Comparison of ENCODE assay signal across 14 mouse cellular contexts in the genomic region with DNA sequence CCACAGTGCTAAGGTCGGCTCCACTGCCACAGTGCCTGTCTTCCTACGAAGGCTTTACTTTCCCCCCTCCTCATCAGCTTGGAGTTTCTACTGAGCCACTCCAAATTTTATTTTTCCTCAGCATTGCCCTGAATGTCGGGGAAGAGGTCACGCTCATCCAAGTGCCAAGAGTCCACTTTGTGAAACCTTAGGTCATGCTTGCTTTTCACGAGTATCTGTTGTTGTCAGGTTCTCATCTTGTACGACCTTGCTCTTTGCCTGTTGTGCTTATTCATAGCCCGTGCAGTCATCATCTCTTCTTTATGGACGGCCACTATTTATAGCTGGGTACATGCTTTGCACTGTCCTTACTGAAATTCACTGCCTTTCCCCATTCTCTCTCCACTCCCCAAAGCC. TPM values are rescaled to one million over a fixed set of nuclear protein-coding genes. Genes with fewer than 3 reads are reported as not detected.
DNase-seq lines count a peak whose midpoint lies in the region; ATAC-seq and TF ChIP-seq lines count a peak whose summit lies in the region.
"Had no signal": no experiment of that assay in that cellular context is flagged by ENCODE, and none has a peak within 500 bp of the region (broad histone marks: within the 10 kb centered on the region; RNA-seq: fewer than 3 reads in every experiment).

No protein-coding gene starts in this region.

- no peaks in the 10 kb centered on the region for H3K27me3 ChIP-seq in heart, embryonic 14.5 days (ENCODE audit: control insufficient read depth, insufficient read depth, low read length)
- H3K27me3 ChIP-seq in liver, adult 2 months (ENCODE audit: control insufficient read depth, insufficient read depth, low read length): no peaks in the 10 kb centered on the region
- H3K27me3 ChIP-seq in liver, embryonic 11.5 days (replicated peaks; ENCODE audit: control insufficient read depth, insufficient read depth, low read length): no peaks in the 10 kb centered on the region
- no peaks in the 10 kb centered on the region for H3K27me3 ChIP-seq in lung, postnatal 0 days (replicated peaks; ENCODE audit: insufficient read depth, low read length)
- H3K27me3 ChIP-seq: CH12.LX; forebrain, embryonic 13.5 days; hindbrain, embryonic 15.5 days; Patski had no signal

- 42% methylated on average over 8 of the region's 8 CpGs for WGBS in heart, embryonic 14.5 days
- WGBS in liver, adult 2 months: 35% methylated on average over 8 of the region's 8 CpGs
- 93% methylated on average over 8 of the region's 8 CpGs for WGBS in liver, embryonic 11.5 days
- WGBS in lung, postnatal 0 days: 71% methylated on average over 8 of the region's 8 CpGs

- H3K9me3 ChIP-seq in heart, embryonic 14.5 days (ENCODE audit: control insufficient read depth, low read length): no peaks in the 10 kb centered on the region
- H3K9me3 ChIP-seq in liver, embryonic 11.5 days (ENCODE audit: control insufficient read depth, low read length): no peaks in the 10 kb centered on the region
- no peaks in the 10 kb centered on the region for H3K9me3 ChIP-seq in lung, postnatal 0 days (ENCODE audit: low read length)
- H3K9me3 ChIP-seq: embryonic facial prominence, embryonic 10.5 days; forebrain, embryonic 13.5 days; hindbrain, embryonic 15.5 days had no signal

- H3K4me2 ChIP-seq in heart, embryonic 14.5 days (ENCODE audit: low read length): no peak overlapping the region; the same call in 1 of the 2 replicates
- no peak overlapping the region for H3K4me2 ChIP-seq in liver, embryonic 11.5 days
- no peak overlapping the region for H3K4me2 ChIP-seq in lung, postnatal 0 days (replicated peaks; ENCODE audit: low read depth, low read length)
- H3K4me2 ChIP-seq: forebrain, embryonic 13.5 days; hindbrain, embryonic 15.5 days had no signal

- no peak for ATAC-seq in heart, embryonic 14.5 days (ENCODE audit: insufficient number of reproducible peaks, insufficient read depth, low FRiP score, low read depth)
- no peak for ATAC-seq in liver, embryonic 11.5 days (replicated peaks; ENCODE audit: low FRiP score)
- no peak for ATAC-seq in lung, postnatal 0 days
- ATAC-seq: Patski had no signal

- H3K27ac ChIP-seq in gastrocnemius, adult 2 months: peak overlapping the region; percentile 78
- H3K27ac ChIP-seq in heart, embryonic 14.5 days (replicated peaks in 1 of 2; ENCODE audit: control insufficient read depth in 1 of 2, insufficient read depth in 1 of 2, low read depth in 2 of 2, low read length in 2 of 2): peak overlapping the region in 1 of 2 experiments; percentile 50; a peak in 3 of 4 replicates
- peak overlapping the region; percentile 65 for H3K27ac ChIP-seq in liver, adult 2 months (replicated peaks; ENCODE audit: insufficient read depth, low read depth, low read length)
- H3K27ac ChIP-seq in liver, embryonic 11.5 days (ENCODE audit: low read depth, low read length): no peak overlapping the region
- H3K27ac ChIP-seq in lung, postnatal 0 days (ENCODE audit: low read length): peak overlapping the region; percentile 3; the same call in 1 of the 2 replicates
- H3K27ac ChIP-seq: embryonic facial prominence, embryonic 10.5 days; forebrain, embryonic 13.5 days; hindbrain, embryonic 15.5 days had no signal

- no peaks in the 10 kb centered on the region; the same call in 1 of the 2 replicates for H3K79me2 ChIP-seq in liver, adult 2 months (ENCODE audit: control insufficient read depth, insufficient read depth, low read length)

- no peak for DNase-seq in gastrocnemius, adult 2 months
- DNase-seq in gastrocnemius, postnatal 10 days: no peak
- no peak for DNase-seq in heart, postnatal 14 days
- peak; percentile 82 for DNase-seq in liver, adult 2 months (ENCODE audit: extremely low read depth, low read depth, low spot score)
- DNase-seq in liver, embryonic 11.5 days (ENCODE audit: low spot score): no peak
- no peak for DNase-seq in lung, postnatal 0 days (ENCODE audit: low spot score)
- DNase-seq in lung, postnatal 25 days (ENCODE audit: low spot score): no peak

- TF ChIP-seq CTCF in gastrocnemius, adult 2 months (IDR thresholded peaks at IDR 0.05): no peak
- TF ChIP-seq CTCF in liver, adult 2 months (IDR thresholded peaks at IDR 0.05; ENCODE audit: low read depth, low read length): no peak
- no peak for TF ChIP-seq CTCF in lung, postnatal 0 days (IDR thresholded peaks at IDR 0.05)

- intact Hi-C loops in gastrocnemius, adult 2 months (cut with DNase I): loop anchor here (1.0 to 5.0 kb wide), 2 partner anchors 351 to 890 kb away; no protein-coding TSS in a partner anchor
- intact Hi-C loops in heart, postnatal 14 days (cut with DNase I): loop anchor here (2.0 to 5.0 kb wide), 2 partner anchors 350 to 890 kb away; no protein-coding TSS in a partner anchor

- no peak overlapping the region for H3K4me3 ChIP-seq in gastrocnemius, adult 2 months
- no peak overlapping the region for H3K4me3 ChIP-seq in heart, embryonic 14.5 days (ENCODE audit: control insufficient read depth in 1 of 2, insufficient read depth in 1 of 2, low read depth in 1 of 2, low read length in 2 of 2)
- no peak overlapping the region for H3K4me3 ChIP-seq in liver, adult 2 months (ENCODE audit: insufficient read depth, low read depth, low read length)
- no peak overlapping the region for H3K4me3 ChIP-seq in liver, embryonic 11.5 days (ENCODE audit: low read depth, low read length)
- H3K4me3 ChIP-seq in lung, postnatal 0 days (ENCODE audit: low read depth, low read length): no peak overlapping the region
- H3K4me3 ChIP-seq: embryonic facial prominence, embryonic 10.5 days; forebrain, embryonic 13.5 days; hindbrain, embryonic 15.5 days had no signal

- peaks cover 2 to 16% of the 10 kb centered on the region in 2 experiments for H3K4me1 ChIP-seq in heart, embryonic 14.5 days (ENCODE audit: control insufficient read depth in 2 of 2, insufficient read depth in 2 of 2, low read length in 2 of 2)
- peaks cover 8% of the 10 kb centered on the region for H3K4me1 ChIP-seq in liver, adult 2 months (ENCODE audit: control insufficient read depth, insufficient read depth, low read length)
- H3K4me1 ChIP-seq in liver, embryonic 11.5 days (replicated peaks; ENCODE audit: control insufficient read depth, insufficient read depth, low read length): no peaks in the 10 kb centered on the region
- no peaks in the 10 kb centered on the region for H3K4me1 ChIP-seq in lung, postnatal 0 days (ENCODE audit: insufficient read depth, low read depth, low read length)
- H3K4me1 ChIP-seq: embryonic facial prominence, embryonic 10.5 days; forebrain, embryonic 13.5 days; hindbrain, embryonic 15.5 days had no signal

- no peak for TF ChIP-seq EP300 in lung, postnatal 0 days (IDR thresholded peaks at IDR 0.05)

- 0 out of 2 replicates have a peak overlapping the region, but pooled peaks have one; percentile 7 for H3K9ac ChIP-seq in heart, embryonic 14.5 days (ENCODE audit: low read length)
- H3K9ac ChIP-seq in liver, adult 2 months (ENCODE audit: low read depth, low read length): no peak overlapping the region
- no peak overlapping the region for H3K9ac ChIP-seq in liver, embryonic 11.5 days (ENCODE audit: low read depth, low read length)
- H3K9ac ChIP-seq in lung, postnatal 0 days (replicated peaks; ENCODE audit: low read depth): no peak overlapping the region
- H3K9ac ChIP-seq: forebrain, embryonic 13.5 days; forebrain, postnatal 0 days; hindbrain, embryonic 15.5 days had no signal

- H3K36me3 ChIP-seq in heart, embryonic 14.5 days (ENCODE audit: control insufficient read depth, insufficient read depth, low read length): peaks cover 86% of the 10 kb centered on the region
- H3K36me3 ChIP-seq in liver, adult 2 months (ENCODE audit: control insufficient read depth, insufficient read depth, low read length): peaks cover 50% of the 10 kb centered on the region
- H3K36me3 ChIP-seq in liver, embryonic 11.5 days (ENCODE audit: control insufficient read depth, insufficient read depth, low read length): peaks cover 42% of the 10 kb centered on the region
- H3K36me3 ChIP-seq in lung, postnatal 0 days (ENCODE audit: insufficient read depth, low read length): no peaks in the 10 kb centered on the region; the same call in 1 of the 2 replicates

- no peak for TF ChIP-seq POLR2A in liver, adult 2 months (IDR thresholded peaks at IDR 0.05; ENCODE audit: extremely low read depth, insufficient read depth, low read length)

RNA-seq across cellular contexts. Expression of gene Nufip1, which starts 12.0 kb away (rescaled TPM):
- total RNA-seq in gastrocnemius, adult 2 months (2021): 1 to 10 TPM; 3.8 to 3.9 TPM
- total RNA-seq in gastrocnemius, postnatal 10 days (2021): 1 to 10 TPM; 4.5 to 4.8 TPM
- 7.4 and 8.1 TPM in 2 replicates for polyA plus RNA-seq in heart, embryonic 14.5 days (2014; fragmentation: Nextera tagmentation; extraction: Ambion mirVana)
- 1 to 10 TPM; 3.1 to 3.6 TPM for total RNA-seq in heart, postnatal 14 days (2021)
- total RNA-seq in liver, adult 2 months (2014; rRNA removed): 2.2 and 2.7 TPM in 2 replicates
- 1.9 and 2.0 TPM in 2 replicates for polyA plus RNA-seq in liver, adult 2 months (2012; rRNA removed)
- 17.3 and 18.5 TPM in 2 replicates for polyA plus RNA-seq in liver, embryonic 11.5 days (2014; fragmentation: Nextera tagmentation; extraction: Ambion mirVana)
- 6.1 and 6.5 TPM in 2 replicates for polyA plus RNA-seq in lung, postnatal 0 days (2015; fragmentation: Nextera tagmentation; extraction: Ambion mirVana)

RNA-seq across cellular contexts. Expression of gene Gpalpp1, which starts 12.1 kb away (rescaled TPM):
- total RNA-seq in gastrocnemius, adult 2 months (2021): 1 to 10 TPM; 5.8 to 7.4 TPM
- 1 to 10 TPM; 7.9 to 8.6 TPM for total RNA-seq in gastrocnemius, postnatal 10 days (2021)
- 11.0 and 12.3 TPM in 2 replicates for polyA plus RNA-seq in heart, embryonic 14.5 days (2014; fragmentation: Nextera tagmentation; extraction: Ambion mirVana)
- total RNA-seq in heart, postnatal 14 days (2021): 10 to 100 TPM; 11.7 to 12.2 TPM
- 7.0 and 8.6 TPM in 2 replicates for total RNA-seq in liver, adult 2 months (2014; rRNA removed)
- polyA plus RNA-seq in liver, adult 2 months (2012; rRNA removed): 2.0 and 2.1 TPM in 2 replicates
- polyA plus RNA-seq in liver, embryonic 11.5 days (2014; fragmentation: Nextera tagmentation; extraction: Ambion mirVana): 15.7 and 16.3 TPM in 2 replicates
- polyA plus RNA-seq in lung, postnatal 0 days (2015; fragmentation: Nextera tagmentation; extraction: Ambion mirVana): 6.3 and 7.0 TPM in 2 replicates
